Mouse (Mus musculus) midbrain, embryonic 14.5 days (tissue): Measurements from ENCODE around the gene Phf7. TPM values are rescaled to one million over a fixed set of nuclear protein-coding genes. Genes with fewer than 3 reads are reported as not detected.

Experiments
- ATAC-seq: fragments of 200-750 bp; cut with Nextera tagmentation; 2 replicates; pipeline ENCODE4 v1.8.0; 2017; ENCODE audit warnings: moderate number of reproducible peaks, moderate library complexity; ENCODE audit not compliant: low FRiP score, low TSS enrichment
- DNase-seq: peaks from one replicate; pipeline ENCODE4 v3.0.0-alpha.2; 2015
- H3K27ac ChIP-seq: fragments of 300-500 bp; sonication (generic); replicated peaks from 2 replicates; pipeline ENCODE4 v1.5.1; 2014; ENCODE audit warnings: mild to moderate bottlenecking, low read depth, low read length, moderate library complexity
- H3K27me3 ChIP-seq: fragments of 300-500 bp; sonication (generic); 2 replicates; pipeline ENCODE4 v1.6.1; 2014; ENCODE audit warnings: low read length, control low read depth, mixed read lengths; ENCODE audit not compliant: control insufficient read depth, insufficient read depth
- H3K36me3 ChIP-seq: fragments of 300-500 bp; sonication (generic); 2 replicates; pipeline ENCODE4 v1.6.1; 2014; ENCODE audit warnings: low read length, control low read depth; ENCODE audit not compliant: control insufficient read depth, insufficient read depth
- H3K4me1 ChIP-seq: fragments of 300-500 bp; sonication (generic); 2 replicates; pipeline ENCODE4 v1.6.1; 2014; ENCODE audit warnings: mild to moderate bottlenecking, antibody characterized with exemption, low read length, control low read depth; ENCODE audit not compliant: control insufficient read depth, insufficient read depth
- H3K4me2 ChIP-seq: fragments of 300-500 bp; sonication (generic); 2 replicates; pipeline ENCODE4 v1.6.1; 2014; ENCODE audit warnings: mild to moderate bottlenecking, low read length, moderate library complexity
- H3K4me3 ChIP-seq: fragments of 300-500 bp; sonication (generic); replicated peaks from 2 replicates; pipeline ENCODE4 v1.5.1; 2014; ENCODE audit warnings: low read depth, low read length
- H3K9ac ChIP-seq: fragments of 300-500 bp; sonication (generic); replicated peaks from 2 replicates; pipeline ENCODE4 v1.6.1; 2014; ENCODE audit warnings: mild to moderate bottlenecking, low read length, moderate library complexity
- H3K9me3 ChIP-seq: fragments of 300-500 bp; sonication (generic); 2 replicates; pipeline ENCODE4 v1.6.1; 2016; ENCODE audit warnings: low read length, control low read depth, mixed read lengths; ENCODE audit not compliant: control insufficient read depth
- WGBS: fragments of 180-500 bp; shearing (Covaris S2); extraction: QIAGEN DNeasy Blood & Tissue Kit; methylation state at CpG from one replicate; pipeline ENCODE4 v1.1.7; 2014; 5-methylcytosine and 5-hydroxymethylcytosine counted together
- polyA plus RNA-seq: library from polyadenylated mRNA; unstranded; fragments of >200 nt; fragmentation: Nextera tagmentation; extraction: Ambion mirVana; gene quantifications from 2 replicates; pipeline ENCODE4 v1.2.1, GENCODE M21; 2014

Phf7 gene
- polyA plus RNA-seq, 1 experiment from 2014 or later, result 12.1 TPM

- DNase-seq, result peak; percentile 62
- 0 out of 2 replicates have a peak overlapping the region, but pooled peaks have one; percentile 52 for H3K27ac ChIP-seq
- no peak overlapping the region for H3K4me2 ChIP-seq
- H3K4me3 ChIP-seq, result no peak overlapping the region
- H3K27me3 ChIP-seq, result no peaks in the 10 kb centered on the region
- H3K4me1 ChIP-seq, result no peaks in the 10 kb centered on the region
- H3K36me3 ChIP-seq, result peaks cover 100% of the 10 kb centered on the region
- peak; percentile 46; the same call in 1 of the 2 replicates for ATAC-seq
- 35% methylated on average over 6 of the region's 6 CpGs for WGBS
- no peak overlapping the region for H3K9ac ChIP-seq
- H3K9me3 ChIP-seq, result no peaks in the 10 kb centered on the region
These were observed 62.3 kb downstream of the Phf7 start for GRCm38 (mm10) chr14:31188771-31189181.

Other genes with a start within 250 kb of the Phf7 start
- 54.0 and 62.4 TPM in 2 replicates for gene Glt8d1, start 249.9 kb downstream of the Phf7 start, polyA plus RNA-seq
- 287 and 317 TPM in 2 replicates for gene Spcs1, start 249.6 kb downstream of the Phf7 start, polyA plus RNA-seq
- 120 and 136 TPM in 2 replicates for gene Pbrm1, start 232.2 kb downstream of the Phf7 start, polyA plus RNA-seq
- 44.5 and 49.7 TPM in 2 replicates for gene Gnl3, start 232.2 kb downstream of the Phf7 start, polyA plus RNA-seq
- 64.8 and 77.7 TPM in 2 replicates for gene Smim4, start 122.4 kb downstream of the Phf7 start, polyA plus RNA-seq
- 234 and 284 TPM in 2 replicates for gene Nt5dc2, start 120.3 kb downstream of the Phf7 start, polyA plus RNA-seq
- 6.6 and 26.6 TPM in 2 replicates for gene Stab1, start 82.7 kb downstream of the Phf7 start, polyA plus RNA-seq
- 2.1 and 2.6 TPM in 2 replicates for gene Tnnc1, start 43.0 kb downstream of the Phf7 start, polyA plus RNA-seq
- 280 and 343 TPM in 2 replicates for gene Nisch, start 34.4 kb downstream of the Phf7 start, polyA plus RNA-seq
- gene Sema3g, start 33.5 kb downstream of the Phf7 start, polyA plus RNA-seq, result 0.12 and 0.24 TPM in 2 replicates
- 102 and 118 TPM in 2 replicates for gene Bap1, start 133 bp upstream of the Phf7 start, polyA plus RNA-seq
- 3.8 and 5.2 TPM in 2 replicates for gene Dnah1, start 72.6 kb upstream of the Phf7 start, polyA plus RNA-seq
- 67.1 and 89.4 TPM in 2 replicates for gene Capn7, start 85.3 kb upstream of the Phf7 start, polyA plus RNA-seq
- gene Sh3bp5, start 184.8 kb upstream of the Phf7 start, polyA plus RNA-seq, result 40.0 and 82.4 TPM in 2 replicates
- gene Eaf1, start 243.1 kb upstream of the Phf7 start, polyA plus RNA-seq, result 7.0 and 10.8 TPM in 2 replicates
- 37.3 and 55.2 TPM in 2 replicates for gene Mettl6, start 243.7 kb upstream of the Phf7 start, polyA plus RNA-seq